Mouse (Mus musculus) embryonic fibroblast, embryonic 13.5 days (primary cell): ENCODE results near the gene Tmcc3.

Experiments used
- CTCF ChIP-seq: IDR thresholded peaks from 2 replicates; pipeline ENCODE4 v1.5.1; 2011; ENCODE audit warnings: mild to moderate bottlenecking, control low read depth, low read length, moderate library complexity, borderline replicate concordance; ENCODE audit not compliant: insufficient read depth
- POLR2A ChIP-seq: IDR thresholded peaks from 2 replicates; pipeline ENCODE4 v1.6.1; 2011; ENCODE audit warnings: low read depth, mild to moderate bottlenecking, control low read depth, low read length, moderate library complexity

- 0 out of 2 replicates have a peak, but pooled peaks have one; percentile 23 for TF ChIP-seq POLR2A
- TF ChIP-seq CTCF, result no peak
Measured at GRCm38 (mm10) chr10:94545259-94546019, 233.7 kb downstream of the Tmcc3 start.
